In the genomic region with DNA sequence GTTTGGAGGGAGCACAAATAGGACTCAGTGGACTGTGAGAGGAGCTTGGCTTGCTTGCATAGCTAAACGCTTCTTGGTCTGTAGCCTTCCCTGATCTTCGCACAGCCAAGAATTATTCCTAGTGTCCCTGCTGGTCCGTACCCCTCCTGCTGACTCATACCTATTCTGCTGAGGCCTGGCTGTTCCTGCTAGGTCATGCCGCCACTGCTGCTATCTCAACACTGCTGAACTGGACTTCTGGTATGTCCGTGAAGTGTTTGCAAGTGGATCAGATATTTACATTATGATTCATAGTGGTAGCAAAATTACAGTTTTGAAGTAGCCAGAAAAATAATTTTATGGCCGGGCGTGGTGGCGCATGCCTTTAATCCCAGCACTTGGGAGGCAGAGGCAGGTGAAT, we compare ENCODE assay signal across 16 mouse cellular contexts. TPM values are rescaled to one million over a fixed set of nuclear protein-coding genes. Genes with fewer than 3 reads are reported as not detected.
"Had no signal": no experiment of that assay in that cellular context is flagged by ENCODE, and none has a peak within 500 bp of the region (broad histone marks: within the 10 kb centered on the region; RNA-seq: fewer than 3 reads in every experiment).

No protein-coding gene starts in this region.

- H3K27ac ChIP-seq: neural tube, embryonic 13.5 days; neural tube, embryonic 15.5 days; stomach, embryonic 15.5 days had no signal

- H3K4me3 ChIP-seq: neural tube, embryonic 13.5 days; neural tube, embryonic 15.5 days; stomach, embryonic 15.5 days had no signal

- H3K36me3 ChIP-seq: neural tube, embryonic 13.5 days; neural tube, embryonic 15.5 days; stomach, embryonic 15.5 days had no signal

- H3K9me3 ChIP-seq: stomach, embryonic 15.5 days had no signal

- H3K9ac ChIP-seq: neural tube, embryonic 13.5 days; neural tube, embryonic 15.5 days; stomach, embryonic 15.5 days had no signal

- H3K4me1 ChIP-seq: stomach, embryonic 15.5 days had no signal

- H3K4me2 ChIP-seq: neural tube, embryonic 13.5 days; neural tube, embryonic 15.5 days; stomach, embryonic 15.5 days had no signal

- H3K27me3 ChIP-seq: neural tube, embryonic 13.5 days; neural tube, embryonic 15.5 days; stomach, embryonic 15.5 days had no signal

- DNase-seq: retina, postnatal 1 day; right cerebral cortex, adult 18-20 months; right cerebral cortex, postnatal 14 days; right cerebral cortex, postnatal 25 days; right cerebral cortex, postnatal 4 days; spleen, adult 18-20 months; thymus, adult 18-20 months; thymus, adult 2 months; thymus, postnatal 14 days; thymus, postnatal 25 days; thymus, postnatal 36 days; thymus, postnatal 4 days had no signal

RNA-seq across cellular contexts. Expression of a gene that starts 44.0 kb away (rescaled TPM):
- total RNA-seq: neutrophil, adult 5-6 weeks had no signal
